Mouse (Mus musculus): Measurements from ENCODE around the gene Washc4. TPM values are rescaled to one million over a fixed set of nuclear protein-coding genes. Genes with fewer than 3 reads are reported as not detected.

Gene Washc4
- total RNA-seq, 2 experiments from 2014 or later = 11.4 to 12.7 TPM

- DNase-seq = no peak
- intact Hi-C loops (cut with DNase I; ENCODE audit: low total_unique reads) = no loop called here
Measured at GRCm38 (mm10) chr10:83629878-83630277, 86.3 kb downstream of the Washc4 start.

- no peak for DNase-seq
- intact Hi-C loops (cut with DNase I; ENCODE audit: low total_unique reads) = no loop called here
Measured at GRCm38 (mm10) chr10:83630899-83631298, 87.3 kb downstream of the Washc4 start.

GRCm38 (mm10) chr10:83631775-83632174, 88.2 kb downstream of the Washc4 start:
- no peak for DNase-seq
- intact Hi-C loops (cut with DNase I; ENCODE audit: low total_unique reads) = no loop called here

- DNase-seq = no peak
- intact Hi-C loops (cut with DNase I; ENCODE audit: low total_unique reads) = no loop called here
Measured at GRCm38 (mm10) chr10:83632806-83633374, 89.3 kb downstream of the Washc4 start.

GRCm38 (mm10) chr10:83634461-83634860, 90.9 kb downstream of the Washc4 start:
- intact Hi-C loops (cut with DNase I; ENCODE audit: low total_unique reads) = no loop called here
- peak; percentile 25 for DNase-seq

- DNase-seq = no peak
- intact Hi-C loops (cut with DNase I; ENCODE audit: low total_unique reads) = no loop called here
Measured at GRCm38 (mm10) chr10:83636191-83636590, 92.6 kb downstream of the Washc4 start.

GRCm38 (mm10) chr10:83637295-83637694, 93.7 kb downstream of the Washc4 start:
- intact Hi-C loops (cut with DNase I; ENCODE audit: low total_unique reads) = no loop called here

GRCm38 (mm10) chr10:83639881-83640386, 96.4 kb downstream of the Washc4 start:
- no peak for DNase-seq
- intact Hi-C loops (cut with DNase I; ENCODE audit: low total_unique reads) = no loop called here

More at GRCm38 (mm10) chr10:83637295-83637694, 93.7 kb downstream of the Washc4 start:
- peak; percentile 89 for DNase-seq

GRCm38 (mm10) chr10:83641641-83642040, 98.1 kb downstream of the Washc4 start:
- DNase-seq = no peak
- intact Hi-C loops (cut with DNase I; ENCODE audit: low total_unique reads) = no loop called here

GRCm38 (mm10) chr10:83644167-83644566, 100.6 kb downstream of the Washc4 start:
- no peak for DNase-seq
- intact Hi-C loops (cut with DNase I; ENCODE audit: low total_unique reads) = no loop called here

- no peak for DNase-seq
- intact Hi-C loops (cut with DNase I; ENCODE audit: low total_unique reads) = no loop called here
Measured at GRCm38 (mm10) chr10:83644865-83645715, 101.5 kb downstream of the Washc4 start.

GRCm38 (mm10) chr10:83645716-83645990, 102.1 kb downstream of the Washc4 start:
- intact Hi-C loops (cut with DNase I; ENCODE audit: low total_unique reads) = no loop called here
- DNase-seq = no peak

Other genes with a start within 250 kb of the Washc4 start
- gene Slc41a2, start 205.9 kb upstream of the Washc4 start, total RNA-seq (2021) = 1 to 10 TPM; 1.4 to 1.8 TPM
- under 1 TPM; 0.64 to 0.70 TPM for gene D10Wsu102e, start 183.5 kb upstream of the Washc4 start, total RNA-seq (2021)
- gene Aldh1l2, start 9.6 kb upstream of the Washc4 start, total RNA-seq (2021) = 1 to 10 TPM; 8.9 to 9.5 TPM
- gene Appl2, start 105.0 kb downstream of the Washc4 start, total RNA-seq (2021) = 10 to 100 TPM; 14.2 to 15.8 TPM
- gene 1500009L16Rik, start 179.1 kb downstream of the Washc4 start, total RNA-seq (2021) = 1 to 10 TPM; 3.2 to 3.6 TPM

All from gastrocnemius, postnatal 14 days (tissue).